Mouse (Mus musculus): ENCODE results near the gene 6330409D20Rik.

6330409D20Rik gene

DNA sequence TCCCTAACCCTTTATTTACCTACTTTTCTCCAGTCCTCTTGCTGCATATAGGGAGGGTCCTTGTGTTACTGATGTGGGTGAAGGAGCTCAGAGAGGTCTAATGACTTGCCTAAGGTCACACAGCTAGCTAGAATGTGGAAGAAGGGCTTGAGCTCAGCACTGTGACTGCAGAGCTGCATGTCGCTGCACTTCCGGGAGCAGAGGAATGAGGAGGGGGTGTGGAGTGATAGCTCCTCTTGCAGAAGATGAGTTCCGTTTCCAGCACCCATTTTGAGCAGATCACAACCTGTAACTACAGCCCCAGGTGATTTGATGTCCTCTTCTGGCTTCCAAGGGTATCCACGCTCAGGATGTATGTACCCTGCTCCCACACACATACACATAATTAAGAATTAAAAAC, 16.7 kb downstream of the 6330409D20Rik start:
- no peak for ATAC-seq (ENCODE audit: low TSS enrichment)

DNA sequence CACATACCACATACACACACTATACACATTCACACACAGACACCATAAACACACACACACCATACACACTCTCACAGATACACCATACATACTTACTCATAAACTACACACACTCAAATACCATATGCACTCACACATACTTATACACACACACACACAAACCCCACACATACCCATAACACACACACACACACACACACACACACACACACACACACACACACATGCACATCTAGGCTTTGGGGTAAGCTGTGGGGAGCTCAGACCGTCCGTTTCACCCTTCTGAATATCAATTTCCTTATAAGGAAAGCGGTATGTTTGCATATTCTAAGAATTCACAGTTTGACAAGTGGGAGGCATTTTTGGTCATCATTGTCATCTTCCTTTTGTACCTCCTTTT, 18.2 kb downstream of the 6330409D20Rik start:
- no peak for ATAC-seq (ENCODE audit: low TSS enrichment)

- ATAC-seq (ENCODE audit: low TSS enrichment): no peak
Observed at GRCm38 (mm10) chr2:32722046-32722445, 18.8 kb downstream of the 6330409D20Rik start.

DNA sequence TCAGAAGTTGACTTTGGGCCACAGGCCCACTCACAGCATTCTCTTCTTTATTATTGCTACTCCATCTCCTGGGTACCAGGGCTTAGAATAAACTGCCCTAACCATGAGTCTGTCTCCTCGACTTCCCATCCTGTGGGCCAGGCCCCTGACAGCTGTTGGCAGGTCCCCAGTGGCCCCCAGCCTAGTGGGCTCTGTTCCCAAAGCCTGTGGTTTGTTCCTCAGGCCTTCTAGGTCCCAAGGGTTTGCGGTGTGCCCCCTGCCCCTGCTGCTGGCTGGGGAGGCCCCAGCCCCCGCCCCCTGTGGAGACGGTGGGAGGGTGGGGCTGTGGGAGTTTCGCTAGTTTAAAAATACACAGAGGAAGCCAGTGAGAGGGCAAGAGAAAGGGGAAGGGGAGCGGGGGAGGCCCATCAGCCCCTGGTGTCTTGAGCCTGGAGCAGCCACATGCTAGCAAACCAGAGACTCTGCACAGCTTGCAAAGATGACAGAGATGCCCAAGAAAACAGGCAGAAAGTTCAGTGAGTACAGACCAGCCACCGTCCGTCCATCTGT, 20.1 kb downstream of the 6330409D20Rik start, which contains the start of gene Sh2d3c:
Gene Sh2d3c (plus strand): TSS at position 375 of the 549 bp plus-strand sequence.
- no peak for ATAC-seq (ENCODE audit: low TSS enrichment)

DNA sequence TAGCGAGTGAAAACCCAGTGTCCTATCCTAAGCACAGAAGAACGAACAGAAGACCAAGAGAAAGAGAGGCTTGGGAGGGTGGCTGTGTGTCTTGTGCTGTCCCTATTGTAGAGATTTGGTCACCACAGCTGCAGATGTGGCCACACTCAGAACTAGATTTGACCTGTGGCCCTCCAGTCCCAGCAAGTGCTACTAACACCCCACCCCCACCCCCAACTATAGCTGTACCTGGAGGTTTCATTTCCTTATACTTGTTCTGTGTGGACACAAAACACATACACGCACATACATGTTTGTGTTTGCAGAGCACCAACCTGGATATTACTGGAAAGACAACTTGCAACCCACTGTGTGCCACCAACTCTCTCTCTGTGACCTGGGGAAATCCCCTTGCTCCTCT, 20.8 kb downstream of the 6330409D20Rik start:
- ATAC-seq (ENCODE audit: low TSS enrichment): no peak

- no peak for ATAC-seq (ENCODE audit: low TSS enrichment)
Observed at GRCm38 (mm10) chr2:32718761-32719160, 22.1 kb downstream of the 6330409D20Rik start.

GRCm38 (mm10) chr2:32714987-32715425, 25.8 kb downstream of the 6330409D20Rik start:
- ATAC-seq (ENCODE audit: low TSS enrichment): no peak

DNA sequence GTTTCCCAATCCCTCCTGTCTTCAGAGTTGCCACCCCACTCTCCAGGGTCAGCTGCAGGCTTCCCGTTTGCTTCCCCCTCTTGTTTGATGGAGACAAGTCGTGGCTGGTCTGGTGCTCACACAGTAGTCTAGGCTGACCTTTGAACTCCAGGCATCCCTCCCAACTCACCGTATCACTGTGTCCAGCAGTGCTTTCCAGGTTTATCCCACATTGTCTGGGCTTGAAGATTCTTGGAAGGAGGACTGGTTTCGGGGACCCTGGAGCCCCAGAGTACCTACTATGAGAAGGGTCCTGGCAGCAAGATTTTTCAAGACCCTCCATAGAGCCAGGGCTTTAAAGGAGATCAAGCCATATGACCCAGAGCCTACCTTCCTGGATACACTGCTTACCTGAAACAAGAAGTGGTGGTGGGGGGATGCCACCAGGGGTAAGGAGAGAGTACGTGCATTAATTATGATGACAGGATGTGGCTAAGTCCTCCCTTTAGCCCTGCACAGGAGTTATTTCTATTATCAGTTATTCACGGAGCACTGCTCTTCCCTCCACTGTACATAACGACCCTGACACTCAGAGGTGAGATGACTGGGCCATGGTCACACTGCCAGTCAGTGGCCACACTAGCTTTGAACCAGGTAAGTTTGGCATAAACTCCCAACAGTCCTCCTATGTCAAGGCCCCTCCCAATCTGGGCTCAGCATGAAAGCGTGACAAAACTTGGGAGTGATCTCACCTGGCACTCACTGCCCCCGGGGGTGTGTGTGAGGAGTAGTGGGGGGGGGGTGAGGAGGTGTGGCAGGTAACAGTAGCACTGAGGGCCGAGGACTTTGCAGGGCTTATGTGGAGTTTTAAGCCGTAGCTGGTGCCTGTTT, 26.5 kb downstream of the 6330409D20Rik start:
- ATAC-seq (ENCODE audit: low TSS enrichment): no peak

GRCm38 (mm10) chr2:32712934-32713817, 27.6 kb downstream of the 6330409D20Rik start, which contains the start of gene Cdk9:
TSS of gene Cdk9 (minus strand) at chr2:32713076.
- peak; percentile 72 for ATAC-seq (ENCODE audit: low TSS enrichment)

GRCm38 (mm10) chr2:32712586-32712933, 28.3 kb downstream of the 6330409D20Rik start:
- peak; percentile 83 for ATAC-seq (ENCODE audit: low TSS enrichment)

DNA sequence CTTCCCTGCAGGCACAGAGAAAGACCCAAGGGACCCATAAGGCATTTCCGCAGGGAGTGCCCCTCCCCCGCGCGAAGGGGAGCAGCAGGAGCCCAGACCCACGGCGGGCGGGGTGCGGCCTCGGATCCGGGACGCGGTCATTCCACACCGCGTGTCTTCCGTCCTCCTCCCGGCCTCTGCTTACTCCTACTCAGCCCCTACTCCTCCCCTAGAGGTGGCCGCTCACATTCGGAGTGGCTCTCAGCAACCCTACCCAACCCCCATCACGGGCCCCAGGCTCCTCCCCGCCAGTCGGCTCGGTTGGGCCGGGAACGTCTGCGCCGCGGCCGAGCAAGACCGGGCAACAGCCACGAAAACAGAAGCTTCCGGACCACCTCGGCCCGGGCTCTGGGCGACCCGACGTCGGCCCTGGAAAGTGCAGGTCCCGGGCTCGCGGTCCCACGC, 28.7 kb downstream of the 6330409D20Rik start:
- no peak for ATAC-seq (ENCODE audit: low TSS enrichment)

DNA sequence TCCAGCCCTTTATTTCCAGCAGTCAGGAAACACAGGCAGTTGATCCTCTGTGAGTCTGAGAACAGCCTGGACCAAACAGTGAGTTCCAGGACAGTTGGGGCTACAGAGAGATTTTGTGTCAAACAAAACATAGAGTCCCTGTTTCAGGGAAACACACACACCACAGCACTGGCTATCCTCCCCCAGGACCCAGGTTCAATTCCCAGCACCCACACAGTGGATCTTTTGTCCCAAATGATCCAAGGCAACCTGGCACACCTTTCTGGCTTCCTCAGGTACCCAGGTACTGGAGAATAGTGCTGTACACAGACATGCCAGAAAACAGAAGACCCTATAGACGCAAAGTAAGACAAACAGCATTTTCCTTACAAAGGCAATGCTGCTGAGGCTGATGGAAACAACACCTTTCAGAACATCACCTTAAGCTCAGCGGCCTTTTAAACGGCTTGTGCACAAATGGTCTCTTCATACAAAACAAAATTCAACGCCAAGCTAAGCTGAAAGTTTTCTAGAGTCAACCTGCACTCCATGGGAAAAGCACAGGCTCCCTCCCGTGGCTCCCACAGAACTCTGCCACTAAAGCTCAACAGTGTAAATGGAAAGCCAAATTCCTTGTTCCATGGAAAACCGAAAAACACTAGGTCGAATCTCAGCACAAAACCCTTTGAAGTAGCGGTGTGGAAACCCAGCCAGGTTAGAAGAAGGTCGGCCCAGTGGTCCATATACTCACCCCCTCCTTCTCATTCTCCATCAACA, 29.3 kb downstream of the 6330409D20Rik start:
- no peak for ATAC-seq (ENCODE audit: low TSS enrichment)

DNA sequence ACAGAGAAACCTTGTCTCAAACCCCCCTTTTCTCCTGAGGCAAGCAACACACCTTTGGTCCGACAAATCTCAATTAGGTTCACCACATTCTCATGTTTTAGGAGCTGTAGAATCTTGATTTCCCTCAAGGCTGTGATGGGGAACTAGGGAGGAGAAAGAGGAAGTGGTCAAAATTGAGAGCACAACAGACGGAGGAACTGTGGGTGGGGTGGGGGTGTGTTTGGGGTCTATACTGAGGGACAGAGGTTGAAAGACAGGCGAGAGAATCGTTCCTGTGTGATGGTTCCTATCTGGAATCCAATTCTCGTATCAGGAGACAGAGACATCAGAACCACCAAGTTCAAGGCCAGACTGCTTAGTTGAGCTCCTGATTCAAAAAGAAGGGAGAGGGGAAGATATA, 30.4 kb downstream of the 6330409D20Rik start:
- no peak for ATAC-seq (ENCODE audit: low TSS enrichment)

DNA sequence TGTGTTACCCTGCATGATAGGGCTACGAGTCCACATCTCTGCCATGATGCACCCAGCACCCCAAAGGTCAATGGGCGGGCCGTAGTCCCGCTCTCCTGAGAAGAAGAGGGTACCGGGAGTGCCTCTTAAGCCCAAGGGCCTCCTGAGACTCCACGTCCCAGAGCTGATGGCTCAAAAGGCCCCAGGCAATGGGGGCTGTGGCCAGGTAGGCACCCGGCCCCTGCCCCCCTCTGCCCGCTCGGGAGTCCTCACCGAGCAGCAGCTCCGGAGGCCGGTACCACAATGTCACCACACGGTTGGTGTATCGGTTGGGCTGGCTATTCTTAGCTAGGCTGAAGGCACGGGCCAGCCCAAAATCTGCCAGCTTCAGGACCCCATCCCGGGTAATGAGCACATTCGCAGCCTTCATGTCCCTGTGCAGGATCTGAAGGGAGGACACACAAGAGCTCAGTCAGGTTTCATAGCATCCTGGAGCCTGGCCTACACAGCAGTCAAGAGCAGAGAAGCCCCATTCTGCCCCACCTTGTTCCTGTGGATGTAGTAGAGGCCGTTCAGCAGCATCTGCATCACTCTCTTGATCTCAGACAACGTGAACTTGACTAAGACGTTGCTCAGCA, 31.2 kb downstream of the 6330409D20Rik start:
- ATAC-seq (ENCODE audit: low TSS enrichment): no peak

- no peak for ATAC-seq (ENCODE audit: low TSS enrichment)
Observed at GRCm38 (mm10) chr2:32708643-32709042, 32.2 kb downstream of the 6330409D20Rik start.

GRCm38 (mm10) chr2:32706971-32707370, 33.8 kb downstream of the 6330409D20Rik start:
- ATAC-seq (ENCODE audit: low TSS enrichment): no peak

DNA sequence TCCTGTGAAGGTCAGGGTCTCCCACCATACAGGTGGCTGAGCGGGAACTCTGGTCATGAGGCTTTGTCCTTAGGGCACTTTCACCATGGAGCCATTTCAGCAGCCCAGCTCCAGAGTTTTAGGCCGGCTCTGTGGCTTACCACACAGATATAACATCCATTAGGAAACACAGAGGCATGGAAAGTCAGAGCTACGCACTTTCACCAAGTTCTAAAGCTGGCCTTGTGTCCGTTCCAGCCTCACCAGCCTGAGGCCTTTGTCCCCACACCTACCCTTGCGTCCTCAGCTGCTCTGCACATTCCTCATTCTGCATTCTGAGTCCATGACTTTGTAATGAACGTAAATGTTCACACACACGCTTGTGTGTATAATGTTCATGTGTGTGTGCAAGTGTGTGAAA, 35.8 kb downstream of the 6330409D20Rik start:
- ATAC-seq (ENCODE audit: low TSS enrichment): no peak

GRCm38 (mm10) chr2:32704021-32704421, 36.8 kb downstream of the 6330409D20Rik start, which contains the start of gene Fpgs:
TSS of gene Fpgs (minus strand) at chr2:32704145.
- ATAC-seq (ENCODE audit: low TSS enrichment): no peak

DNA sequence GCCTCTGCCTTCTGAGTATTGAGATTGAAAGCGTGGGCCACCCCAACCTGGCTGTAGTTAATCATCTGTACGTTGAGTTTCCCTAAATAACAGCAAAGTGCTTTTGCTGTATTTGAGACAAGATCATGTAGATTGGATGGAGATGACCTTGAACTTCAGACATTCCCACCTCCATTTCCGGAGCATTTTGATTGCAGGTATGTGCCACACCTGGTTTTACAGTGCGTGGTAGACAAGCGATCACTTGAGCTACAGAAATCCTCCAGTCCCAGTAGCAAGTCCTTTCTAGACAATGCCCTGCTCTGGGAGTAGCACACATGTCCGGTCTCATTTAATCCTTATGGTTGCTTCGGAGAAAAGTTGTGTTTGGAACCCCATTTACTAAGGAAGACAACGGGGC, 37.8 kb downstream of the 6330409D20Rik start:
- no peak for ATAC-seq (ENCODE audit: low TSS enrichment)

DNA sequence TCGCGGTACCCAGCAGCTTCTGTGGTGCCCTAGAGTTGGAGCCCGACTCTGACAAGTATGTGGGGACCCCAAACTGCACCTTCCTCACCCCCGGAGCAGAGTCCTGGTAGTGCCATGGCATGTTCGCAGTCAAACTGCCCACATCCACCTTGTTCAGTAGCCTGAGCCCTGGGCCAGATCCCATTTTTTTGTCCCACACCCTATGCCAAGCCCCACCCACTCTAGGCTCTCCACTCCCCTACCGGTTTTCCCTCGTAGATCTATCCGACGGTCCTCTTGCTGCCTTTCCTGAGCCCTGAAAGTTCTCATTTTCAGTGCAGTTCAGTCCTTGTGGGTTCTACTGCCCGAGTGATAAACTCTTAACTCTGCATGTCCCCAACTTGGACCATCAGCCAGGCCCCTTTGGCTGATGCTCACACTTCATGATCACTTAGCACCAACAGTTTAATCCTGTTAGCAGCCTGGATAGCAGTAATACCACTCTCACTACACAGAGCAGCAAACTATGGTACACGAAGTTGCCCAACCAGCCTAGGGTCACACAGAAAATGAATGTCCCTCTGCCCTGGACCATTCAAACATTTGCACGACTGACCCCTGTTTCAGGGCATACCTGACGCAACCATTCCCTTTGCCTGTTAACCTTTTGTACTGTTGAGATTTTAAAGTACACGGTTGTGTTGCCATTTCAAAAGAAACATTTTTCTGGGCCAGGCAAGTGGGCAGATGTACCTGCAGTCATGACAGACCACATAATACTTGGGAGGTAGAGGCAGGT, 39.7 kb downstream of the 6330409D20Rik start:
- no peak for ATAC-seq (ENCODE audit: low TSS enrichment)
